Mouse (Mus musculus): ENCODE results near the gene Bricd5. TPM values are rescaled to one million over a fixed set of nuclear protein-coding genes. Genes with fewer than 3 reads are reported as not detected.

Gene Bricd5
- polyA plus RNA-seq, 2 experiments, result 0.29 TPM; not detected in 1

- under 1% methylated on average over 8 of the region's 8 CpGs for WGBS (ENCODE audit: insufficient replicate concordance)
- no peak for DNase-seq (ENCODE audit: low read depth in 3 of 3, low spot score in 3 of 3)
- Histone ChIP-seq H3K4me1 (replicated peaks; ENCODE audit: control insufficient read depth in 2 of 2, insufficient read depth in 2 of 2, low read length in 1 of 2) (peaks cover 2 to 4% of the 10 kb centered on the region in 2 experiments; a peak in 2 of 4 replicates), H3K27me3 (ENCODE audit: control insufficient read depth, insufficient read depth, low read length) (no peaks in the 10 kb centered on the region), H3K4me2 (ENCODE audit: low read depth) (peak overlapping the region; percentile 95), H3K27ac (peak overlapping the region; percentile 32), H3K9me3 (ENCODE audit: control insufficient read depth, low read length) (no peaks in the 10 kb centered on the region), H3K4me3 (ENCODE audit: insufficient read depth in 1 of 2, low read depth in 2 of 2, low read length in 2 of 2) (peak overlapping the region; percentile 61 to 81), H3K36me3 (replicated peaks; ENCODE audit: control insufficient read depth, insufficient read depth, low read depth) (peaks cover 32% of the 10 kb centered on the region), H3K9ac (replicated peaks) (peak overlapping the region; percentile 56)
- no peak for TF ChIP-seq EP300 (IDR thresholded peaks at IDR 0.05; ENCODE audit: low read depth)
- no peak for TF ChIP-seq CTCF (IDR thresholded peaks at IDR 0.05; ENCODE audit: low read depth)
- no peak for ATAC-seq (ENCODE audit: insufficient read depth)
Observed at GRCm38 (mm10) chr17:24427170-24427557, 46.5 kb upstream of the Bricd5 start.

GRCm38 (mm10) chr17:24429201-24429983 is 44.3 kb upstream of the Bricd5 start:
- 79% methylated on average over 14 of the region's 14 CpGs for WGBS (ENCODE audit: insufficient replicate concordance)
- Histone ChIP-seq H3K4me2 (ENCODE audit: low read depth) (no peak overlapping the region), H3K4me3 (ENCODE audit: insufficient read depth in 1 of 2, low read depth in 2 of 2, low read length in 2 of 2) (no peak overlapping the region), H3K36me3 (replicated peaks; ENCODE audit: control insufficient read depth, insufficient read depth, low read depth) (peaks cover 14% of the 10 kb centered on the region), H3K9ac (replicated peaks) (no peak overlapping the region), H3K4me1 (replicated peaks; ENCODE audit: control insufficient read depth in 2 of 2, insufficient read depth in 2 of 2, low read length in 1 of 2) (peaks cover 2 to 4% of the 10 kb centered on the region in 2 experiments; a peak in 2 of 4 replicates), H3K9me3 (ENCODE audit: control insufficient read depth, low read length) (no peaks in the 10 kb centered on the region), H3K27ac (no peak overlapping the region), H3K27me3 (ENCODE audit: control insufficient read depth, insufficient read depth, low read length) (no peaks in the 10 kb centered on the region)
- TF ChIP-seq EP300 (IDR thresholded peaks at IDR 0.05; ENCODE audit: low read depth) (no peak), CTCF (IDR thresholded peaks at IDR 0.05; ENCODE audit: low read depth) (no peak)
- no peak for DNase-seq (ENCODE audit: low read depth in 3 of 3, low spot score in 3 of 3)
- no peak for ATAC-seq (ENCODE audit: insufficient read depth)

GRCm38 (mm10) chr17:24437016-24437415 is 36.7 kb upstream of the Bricd5 start:
- Histone ChIP-seq H3K27ac (no peak overlapping the region), H3K36me3 (replicated peaks; ENCODE audit: control insufficient read depth, insufficient read depth, low read depth) (peaks cover 20% of the 10 kb centered on the region), H3K4me2 (ENCODE audit: low read depth) (no peak overlapping the region), H3K4me3 (ENCODE audit: insufficient read depth in 1 of 2, low read depth in 2 of 2, low read length in 2 of 2) (no peak overlapping the region), H3K27me3 (ENCODE audit: control insufficient read depth, insufficient read depth, low read length) (no peaks in the 10 kb centered on the region), H3K4me1 (replicated peaks; ENCODE audit: control insufficient read depth in 2 of 2, insufficient read depth in 2 of 2, low read length in 1 of 2) (no peaks in the 10 kb centered on the region), H3K9me3 (ENCODE audit: control insufficient read depth, low read length) (no peaks in the 10 kb centered on the region), H3K9ac (replicated peaks) (no peak overlapping the region)
- ATAC-seq (ENCODE audit: insufficient read depth) (peak; percentile 48; the same call in 1 of the 2 replicates), DNase-seq (ENCODE audit: low read depth in 3 of 3, low spot score in 3 of 3) (peak in 1 of 3 experiments; percentile 39)
- WGBS (ENCODE audit: insufficient replicate concordance), result 69% methylated on average over 5 of the region's 5 CpGs
- peak; percentile 88 for TF ChIP-seq CTCF (IDR thresholded peaks at IDR 0.05; ENCODE audit: low read depth)
- no peak for TF ChIP-seq EP300 (IDR thresholded peaks at IDR 0.05; ENCODE audit: low read depth)

GRCm38 (mm10) chr17:24440377-24440776 is 33.3 kb upstream of the Bricd5 start:
- Histone ChIP-seq H3K9me3 (ENCODE audit: control insufficient read depth, low read length) (no peaks in the 10 kb centered on the region), H3K4me3 (ENCODE audit: insufficient read depth in 1 of 2, low read depth in 2 of 2, low read length in 2 of 2) (no peak overlapping the region), H3K27me3 (ENCODE audit: control insufficient read depth, insufficient read depth, low read length) (no peaks in the 10 kb centered on the region), H3K4me1 (replicated peaks; ENCODE audit: control insufficient read depth in 2 of 2, insufficient read depth in 2 of 2, low read length in 1 of 2) (no peaks in the 10 kb centered on the region), H3K9ac (replicated peaks) (no peak overlapping the region), H3K4me2 (ENCODE audit: low read depth) (no peak overlapping the region), H3K27ac (no peak overlapping the region), H3K36me3 (replicated peaks; ENCODE audit: control insufficient read depth, insufficient read depth, low read depth) (peaks cover 26% of the 10 kb centered on the region)
- 84% methylated on average over 8 of the region's 8 CpGs for WGBS (ENCODE audit: insufficient replicate concordance)
- ATAC-seq (ENCODE audit: insufficient read depth) (no peak), DNase-seq (ENCODE audit: low read depth in 3 of 3, low spot score in 3 of 3) (no peak)
- TF ChIP-seq EP300 (IDR thresholded peaks at IDR 0.05; ENCODE audit: low read depth), result no peak

GRCm38 (mm10) chr17:24441148-24441547 is 32.5 kb upstream of the Bricd5 start:
- Histone ChIP-seq H3K27me3 (ENCODE audit: control insufficient read depth, insufficient read depth, low read length) (no peaks in the 10 kb centered on the region), H3K36me3 (replicated peaks; ENCODE audit: control insufficient read depth, insufficient read depth, low read depth) (peaks cover 33% of the 10 kb centered on the region), H3K9me3 (ENCODE audit: control insufficient read depth, low read length) (no peaks in the 10 kb centered on the region), H3K4me2 (ENCODE audit: low read depth) (no peak overlapping the region), H3K9ac (replicated peaks) (no peak overlapping the region), H3K4me3 (ENCODE audit: insufficient read depth in 1 of 2, low read depth in 2 of 2, low read length in 2 of 2) (no peak overlapping the region), H3K4me1 (replicated peaks; ENCODE audit: control insufficient read depth in 2 of 2, insufficient read depth in 2 of 2, low read length in 1 of 2) (no peaks in the 10 kb centered on the region), H3K27ac (no peak overlapping the region)
- DNase-seq (ENCODE audit: low read depth in 3 of 3, low spot score in 3 of 3), result no peak
- TF ChIP-seq CTCF (IDR thresholded peaks at IDR 0.05; ENCODE audit: low read depth), result peak; percentile 61
- no peak for TF ChIP-seq EP300 (IDR thresholded peaks at IDR 0.05; ENCODE audit: low read depth)
- no peak for ATAC-seq (ENCODE audit: insufficient read depth)
- 40% methylated on average over 2 of the region's 2 CpGs for WGBS (ENCODE audit: insufficient replicate concordance)
